Mouse (Mus musculus) stomach, embryonic 16.5 days (tissue): ENCODE measurements at regions not wholly inside any gene's neighbourhood (a gene's known extent, or its start where the extent isn't known, plus 50 kb on each side); places are given as distances from the start of the nearest gene placed in this dataset.
A peak's percentile ranks its signal among the peaks of the same experiment; 100 is the strongest.

Experiments
- ATAC-seq: fragments of 200-750 bp; cut with Nextera tagmentation; 2 replicates; pipeline ENCODE4 v1.8.0; 2017; ENCODE audit warnings: moderate number of reproducible peaks, moderate TSS enrichment; ENCODE audit not compliant: insufficient read depth, low FRiP score
- H3K27ac ChIP-seq: fragments of 300-500 bp; sonication (generic); 2 replicates; pipeline ENCODE4 v1.5.1; 2014; ENCODE audit warnings: low read length
- H3K27me3 ChIP-seq: fragments of 300-500 bp; sonication (generic); 2 replicates; pipeline ENCODE4 v1.6.1; 2014; ENCODE audit warnings: low read length, control low read depth, mixed read lengths; ENCODE audit not compliant: control insufficient read depth, insufficient read depth
- H3K36me3 ChIP-seq: fragments of 300-500 bp; sonication (generic); 2 replicates; pipeline ENCODE4 v1.6.1; 2014; ENCODE audit warnings: low read length; ENCODE audit not compliant: control insufficient read depth, insufficient read depth
- H3K4me1 ChIP-seq: fragments of 300-500 bp; sonication (generic); 2 replicates; pipeline ENCODE4 v1.6.1; 2014; ENCODE audit warnings: low read length, control low read depth, mixed read lengths; ENCODE audit not compliant: control insufficient read depth, insufficient read depth
- H3K4me2 ChIP-seq: fragments of 300-500 bp; sonication (generic); 2 replicates; pipeline ENCODE4 v1.6.1; 2014; ENCODE audit warnings: low read depth, low read length, mixed read lengths
- H3K4me3 ChIP-seq: fragments of 300-500 bp; sonication (generic); replicated peaks from 2 replicates; pipeline ENCODE4 v1.5.1; 2014; ENCODE audit warnings: mild to moderate bottlenecking, low read length
- H3K9ac ChIP-seq: fragments of 300-500 bp; sonication (generic); 2 replicates; pipeline ENCODE4 v1.6.1; 2014; ENCODE audit warnings: low read length
- H3K9me3 ChIP-seq: fragments of 300-500 bp; sonication (generic); replicated peaks from 2 replicates; pipeline ENCODE4 v1.6.1; 2016; ENCODE audit warnings: low read length, control low read depth; ENCODE audit not compliant: control insufficient read depth
- WGBS: fragments of 180-500 bp; shearing (Covaris S2); extraction: QIAGEN DNeasy Blood & Tissue Kit; methylation state at CpG from one replicate; pipeline ENCODE4 v1.1.7; 2014; 5-methylcytosine and 5-hydroxymethylcytosine counted together

- Histone ChIP-seq H3K4me3 (no peak overlapping the region), H3K4me1 (no peaks in the 10 kb centered on the region), H3K4me2 (no peak overlapping the region), H3K27ac (no peak overlapping the region), H3K27me3 (no peaks in the 10 kb centered on the region), H3K9me3 (no peaks in the 10 kb centered on the region), H3K9ac (no peak overlapping the region), H3K36me3 (no peaks in the 10 kb centered on the region)
- no peak for ATAC-seq
- WGBS: 61% methylated on average over 7 of the region's 7 CpGs
These were observed 60.6 kb upstream of the Tas2r134 start for GRCm38 (mm10) chr2:51566554-51567246.

- Histone ChIP-seq H3K4me1 (no peaks in the 10 kb centered on the region), H3K9me3 (no peaks in the 10 kb centered on the region), H3K4me3 (no peak overlapping the region), H3K9ac (no peak overlapping the region), H3K36me3 (no peaks in the 10 kb centered on the region), H3K27me3 (no peaks in the 10 kb centered on the region), H3K4me2 (no peak overlapping the region), H3K27ac (no peak overlapping the region)
- WGBS: 78% methylated on average over 5 of the region's 5 CpGs
- no peak for ATAC-seq
These were observed 63.4 kb upstream of the Tas2r134 start for GRCm38 (mm10) chr2:51563881-51564280.

- H3K4me3 ChIP-seq: no peak overlapping the region
- no peak overlapping the region for H3K27ac ChIP-seq
- H3K27me3 ChIP-seq: no peaks in the 10 kb centered on the region
- H3K9ac ChIP-seq: no peak overlapping the region
- H3K4me1 ChIP-seq: no peaks in the 10 kb centered on the region
- WGBS: 63% methylated on average over 1 of the region's 1 CpGs
- H3K4me2 ChIP-seq: no peak overlapping the region
- ATAC-seq: no peak
- no peaks in the 10 kb centered on the region for H3K36me3 ChIP-seq
- no peaks in the 10 kb centered on the region for H3K9me3 ChIP-seq
These were observed 64.1 kb upstream of the Tas2r134 start for GRCm38 (mm10) chr2:51563240-51563639.

- no peaks in the 10 kb centered on the region for H3K4me1 ChIP-seq
- H3K9me3 ChIP-seq: no peaks in the 10 kb centered on the region
- H3K4me2 ChIP-seq: no peak overlapping the region
- no peak for ATAC-seq
- no peak overlapping the region for H3K4me3 ChIP-seq
- H3K27me3 ChIP-seq: 0 out of 2 replicates have a peak, but pooled peaks cover 3% of the 10 kb centered on the region
- H3K9ac ChIP-seq: no peak overlapping the region
- no peaks in the 10 kb centered on the region for H3K36me3 ChIP-seq
- H3K27ac ChIP-seq: no peak overlapping the region
- WGBS: 53% methylated on average over 7 of the region's 7 CpGs
These were observed 76.4 kb upstream of the Tas2r134 start for GRCm38 (mm10) chr2:51550863-51551262.

GRCm38 (mm10) chr2:51549125-51549524 is 78.2 kb upstream of the Tas2r134 start:
- ATAC-seq: no peak
- WGBS: 80% methylated on average over 5 of the region's 5 CpGs
- no peaks in the 10 kb centered on the region for H3K9me3 ChIP-seq
- no peaks in the 10 kb centered on the region for H3K36me3 ChIP-seq
- 0 out of 2 replicates have a peak, but pooled peaks cover 3% of the 10 kb centered on the region for H3K27me3 ChIP-seq
- H3K27ac ChIP-seq: no peak overlapping the region
- no peaks in the 10 kb centered on the region; the same call in 1 of the 2 replicates for H3K4me1 ChIP-seq
- H3K4me3 ChIP-seq: no peak overlapping the region
- H3K4me2 ChIP-seq: no peak overlapping the region
- no peak overlapping the region for H3K9ac ChIP-seq

- 81% methylated on average over 3 of the region's 3 CpGs for WGBS
- no peaks in the 10 kb centered on the region for H3K27me3 ChIP-seq
- no peak overlapping the region for H3K9ac ChIP-seq
- no peak overlapping the region for H3K4me2 ChIP-seq
- no peaks in the 10 kb centered on the region for H3K9me3 ChIP-seq
- no peak overlapping the region for H3K27ac ChIP-seq
- H3K36me3 ChIP-seq: no peaks in the 10 kb centered on the region
- ATAC-seq: no peak
- no peaks in the 10 kb centered on the region; the same call in 1 of the 2 replicates for H3K4me1 ChIP-seq
- no peak overlapping the region for H3K4me3 ChIP-seq
These were observed 81.1 kb upstream of the Tas2r134 start for GRCm38 (mm10) chr2:51546181-51546580.

GRCm38 (mm10) chr2:51543949-51544348 is 83.4 kb upstream of the Tas2r134 start:
- Histone ChIP-seq H3K27ac (no peak overlapping the region), H3K27me3 (no peaks in the 10 kb centered on the region), H3K36me3 (no peaks in the 10 kb centered on the region), H3K9me3 (no peaks in the 10 kb centered on the region), H3K4me1 (no peaks in the 10 kb centered on the region; the same call in 1 of the 2 replicates), H3K9ac (no peak overlapping the region), H3K4me3 (no peak overlapping the region), H3K4me2 (no peak overlapping the region)
- WGBS: 33% methylated on average over 1 of the region's 1 CpGs
- ATAC-seq: no peak

GRCm38 (mm10) chr2:51542272-51542671 is 85.0 kb upstream of the Tas2r134 start:
- H3K4me3 ChIP-seq: no peak overlapping the region
- H3K9ac ChIP-seq: no peak overlapping the region
- no peak overlapping the region for H3K27ac ChIP-seq
- 86% methylated on average over 4 of the region's 4 CpGs for WGBS
- ATAC-seq: no peak
- H3K4me2 ChIP-seq: no peak overlapping the region
- no peaks in the 10 kb centered on the region for H3K36me3 ChIP-seq
- H3K27me3 ChIP-seq: no peaks in the 10 kb centered on the region
- H3K4me1 ChIP-seq: no peaks in the 10 kb centered on the region; the same call in 1 of the 2 replicates
- no peaks in the 10 kb centered on the region for H3K9me3 ChIP-seq

- no peak overlapping the region for H3K9ac ChIP-seq
- 40% methylated on average over 11 of the region's 11 CpGs for WGBS
- peaks cover 16% of the 10 kb centered on the region for H3K4me1 ChIP-seq
- peak overlapping the region; percentile 33; the same call in 1 of the 2 replicates for H3K27ac ChIP-seq
- no peak overlapping the region for H3K4me3 ChIP-seq
- ATAC-seq: 0 out of 2 replicates have a peak, but pooled peaks have one; percentile 17
- H3K27me3 ChIP-seq: no peaks in the 10 kb centered on the region
- H3K4me2 ChIP-seq: no peak overlapping the region
- no peaks in the 10 kb centered on the region for H3K36me3 ChIP-seq
- no peaks in the 10 kb centered on the region for H3K9me3 ChIP-seq
These were observed 94.4 kb upstream of the Tas2r134 start for GRCm38 (mm10) chr2:51532709-51533414.
